Mouse (Mus musculus): ENCODE measurements around the gene Gmfg. TPM values are rescaled to one million over a fixed set of nuclear protein-coding genes. Genes with fewer than 3 reads are reported as not detected.

Gmfg gene
- total RNA-seq, 2 experiments from 2014 or later: 4.2 to 4.3 TPM

DNA sequence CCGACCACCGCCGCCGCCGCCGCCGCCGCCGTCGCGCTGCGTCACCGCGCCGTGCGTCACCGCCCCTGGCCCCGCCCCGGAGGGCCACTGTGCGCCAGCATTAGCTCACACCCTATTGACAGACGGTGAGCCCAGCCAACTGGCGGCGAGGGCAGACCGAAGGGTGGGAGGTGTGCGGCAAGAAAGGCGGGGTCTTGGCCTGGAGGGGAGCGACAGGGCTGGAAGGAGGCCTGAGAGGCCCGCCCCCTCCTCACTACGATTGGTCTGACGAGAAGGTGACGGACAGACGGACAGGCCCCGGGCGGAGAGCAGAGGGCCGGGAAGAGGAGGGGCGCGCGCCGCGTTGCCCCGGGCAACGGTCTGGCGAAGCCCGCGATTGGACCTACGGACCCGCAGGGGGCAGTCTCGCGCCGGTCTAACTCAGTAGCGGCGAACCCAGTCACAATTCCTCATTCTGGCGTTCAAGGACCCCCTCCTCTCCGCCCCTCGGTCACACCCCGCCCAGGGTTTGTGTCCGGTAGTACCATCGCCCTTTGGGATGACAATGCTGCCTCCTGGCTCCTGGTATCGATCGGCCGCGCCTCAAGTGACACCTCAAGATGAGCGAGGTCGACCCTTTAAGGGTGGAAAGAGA, 859 bp upstream of the Gmfg start:
- DNase-seq (ENCODE audit: low spot score in 2 of 2): peak; percentile 100

DNA sequence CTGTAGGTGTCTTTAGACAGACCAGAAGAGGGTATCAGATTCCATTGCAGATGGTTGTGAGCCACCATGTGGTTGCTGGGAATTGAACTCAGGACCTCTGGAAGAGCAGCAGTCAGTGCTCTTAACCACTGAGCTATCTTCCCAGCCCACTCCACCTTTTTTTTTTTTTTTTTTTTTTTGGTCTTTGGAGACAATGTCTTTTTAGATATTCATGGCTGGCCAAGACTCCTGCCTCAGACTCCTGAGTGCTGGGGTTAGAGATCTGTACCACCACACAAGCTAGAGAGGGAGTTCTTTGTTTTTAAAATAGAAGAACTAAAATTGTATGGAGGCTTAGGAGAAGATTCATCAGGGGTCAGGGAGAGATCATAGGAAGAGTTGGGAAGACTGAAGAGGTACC, 717 bp downstream of the Gmfg start:
- DNase-seq (ENCODE audit: low spot score in 2 of 2): no peak

DNA sequence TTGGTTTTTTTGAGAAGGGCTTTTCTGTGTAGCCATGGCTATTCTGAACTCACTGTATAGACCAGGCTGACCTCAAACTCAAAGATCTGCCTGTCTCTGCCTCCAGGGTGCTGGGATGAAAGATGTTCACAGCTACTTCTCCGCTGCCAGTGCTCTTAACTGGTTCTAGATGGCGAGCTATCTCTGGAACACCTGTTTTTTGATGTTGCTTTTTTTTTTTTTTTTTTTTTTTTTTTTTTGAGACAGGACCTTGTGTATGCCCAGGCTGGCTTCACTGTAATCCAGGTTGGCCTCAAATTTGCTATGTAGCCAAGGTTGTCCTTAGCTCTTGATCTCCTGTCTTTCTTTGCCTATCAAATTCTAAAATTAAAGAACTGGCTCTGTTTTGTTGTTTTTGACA, 1.5 kb downstream of the Gmfg start:
- no peak for DNase-seq (ENCODE audit: low spot score in 2 of 2)

DNA sequence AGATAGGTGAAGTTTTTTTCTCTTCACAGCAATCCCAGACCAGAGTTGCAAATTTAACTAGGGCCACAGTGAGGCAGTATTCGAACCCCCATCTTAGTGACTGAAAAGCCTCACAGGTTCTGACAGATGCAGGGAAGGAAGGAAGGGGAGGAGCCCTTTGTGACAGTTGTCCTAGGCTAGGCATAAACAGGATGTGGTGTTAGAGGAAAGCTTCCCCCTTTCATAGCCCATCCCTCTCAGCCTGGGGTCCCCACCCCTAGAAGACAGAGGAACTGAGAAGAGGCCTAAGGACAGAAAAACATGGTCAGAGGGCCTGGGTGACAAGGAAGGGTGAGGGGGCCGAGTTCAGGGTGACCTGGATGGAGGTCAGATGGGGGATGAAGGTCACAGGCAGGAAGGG, 3.5 kb downstream of the Gmfg start:
- no peak for DNase-seq (ENCODE audit: low spot score in 2 of 2)

DNA sequence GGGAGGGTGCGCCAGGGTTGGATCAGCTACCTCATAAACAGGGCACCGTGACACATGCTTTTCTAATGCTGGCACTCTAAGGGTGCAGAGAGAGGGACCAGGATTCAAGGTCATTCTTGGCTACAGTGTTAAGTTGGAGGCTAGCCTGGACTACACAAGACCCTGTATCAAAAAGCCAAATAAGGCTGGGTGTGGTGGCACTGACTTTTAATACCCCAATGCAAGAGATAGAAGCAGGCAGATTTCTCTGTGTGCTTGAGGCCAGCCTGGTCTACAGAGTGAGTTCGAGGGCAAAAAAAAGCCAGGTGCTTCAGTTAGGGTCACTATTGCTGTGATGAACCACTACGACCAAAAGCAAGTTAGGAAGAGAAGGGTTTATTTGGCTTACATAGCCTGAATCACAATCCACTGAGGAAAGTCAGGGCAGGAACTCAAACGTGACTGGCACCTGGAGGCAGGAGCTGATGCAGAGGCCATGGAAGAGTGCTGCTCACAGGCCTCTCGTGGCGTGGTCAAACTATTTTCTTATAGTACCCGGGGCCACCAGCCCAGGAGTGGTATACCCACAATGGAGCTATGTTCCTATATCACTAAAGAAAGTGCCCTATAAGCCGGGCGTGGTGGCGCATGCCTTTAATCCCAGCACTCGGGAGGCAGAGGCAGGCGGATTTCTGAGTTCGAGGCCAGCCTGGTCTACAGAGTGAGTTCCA, 4.7 kb downstream of the Gmfg start:
- no peak for DNase-seq (ENCODE audit: low spot score in 2 of 2)

DNA sequence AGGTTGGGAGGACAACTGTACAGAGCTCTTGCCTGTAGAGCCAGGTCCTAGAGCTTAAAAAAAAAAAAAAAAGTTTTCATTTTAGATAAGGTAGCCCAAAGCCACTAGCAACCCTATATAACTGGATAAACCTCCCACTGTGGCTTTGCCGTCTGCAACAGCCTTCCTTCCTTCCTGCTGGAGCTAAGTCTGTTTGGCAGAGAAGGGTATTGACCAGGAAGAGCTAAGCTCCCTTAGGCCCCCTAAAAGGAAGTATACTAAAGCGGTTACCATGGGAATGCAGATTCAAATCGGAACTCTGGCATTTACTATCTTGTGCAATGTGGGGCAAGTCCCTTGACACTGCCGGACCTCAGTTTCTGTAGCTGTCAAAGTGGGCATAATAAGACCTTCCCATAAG, 5.4 kb downstream of the Gmfg start:
- DNase-seq (ENCODE audit: low spot score in 2 of 2): no peak

DNA sequence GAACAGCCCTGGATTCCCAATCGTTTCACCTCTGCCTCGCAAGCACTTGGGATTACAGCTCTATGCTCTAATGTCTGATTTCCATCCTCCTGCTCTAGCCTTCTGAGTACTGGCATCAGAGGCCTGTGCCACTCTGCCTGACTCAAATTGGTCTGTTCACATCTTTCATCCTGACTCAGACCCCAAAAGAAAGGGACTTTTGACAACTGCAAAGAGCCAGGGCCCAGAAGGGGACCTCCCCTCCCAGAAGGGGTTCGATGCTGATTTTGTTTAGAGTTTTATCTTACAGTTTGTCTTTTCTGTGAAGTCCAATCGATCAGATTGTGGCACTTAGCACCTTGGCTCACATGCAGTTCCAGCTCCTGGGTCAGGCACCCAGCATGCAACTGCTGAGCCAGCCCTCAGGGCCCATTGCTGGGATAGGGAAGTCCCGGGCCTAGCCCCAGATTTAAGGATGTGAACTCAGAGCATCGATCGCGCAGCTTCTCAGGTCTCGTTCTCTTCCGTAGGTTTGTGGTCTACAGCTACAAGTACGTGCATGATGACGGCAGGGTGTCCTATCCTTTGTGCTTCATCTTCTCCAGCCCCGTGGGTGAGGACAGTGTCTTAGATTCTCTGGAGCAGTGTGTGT, 7.2 kb downstream of the Gmfg start:
- no peak for DNase-seq (ENCODE audit: low spot score in 2 of 2)

DNA sequence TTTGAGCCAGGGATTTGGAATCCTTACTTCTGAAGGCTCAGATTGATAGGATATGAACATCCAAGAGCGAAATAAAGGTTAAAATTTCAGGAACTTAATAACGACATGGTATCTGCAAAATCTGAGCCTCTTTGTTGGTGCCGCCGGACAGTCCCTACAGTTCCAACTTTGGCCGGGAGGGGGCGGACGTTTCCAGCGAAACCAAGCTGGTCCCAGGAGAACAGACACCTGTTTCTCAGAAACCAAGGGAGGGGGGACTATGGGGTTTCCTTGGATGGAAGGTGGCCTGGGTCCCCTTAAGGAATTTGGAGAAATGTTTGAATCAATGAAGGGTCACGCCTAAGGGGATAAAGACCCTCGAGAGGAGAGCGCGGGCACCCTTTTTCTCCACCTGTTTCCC, 9.2 kb downstream of the Gmfg start:
- peak; percentile 94 for DNase-seq (ENCODE audit: low spot score in 2 of 2)

DNA sequence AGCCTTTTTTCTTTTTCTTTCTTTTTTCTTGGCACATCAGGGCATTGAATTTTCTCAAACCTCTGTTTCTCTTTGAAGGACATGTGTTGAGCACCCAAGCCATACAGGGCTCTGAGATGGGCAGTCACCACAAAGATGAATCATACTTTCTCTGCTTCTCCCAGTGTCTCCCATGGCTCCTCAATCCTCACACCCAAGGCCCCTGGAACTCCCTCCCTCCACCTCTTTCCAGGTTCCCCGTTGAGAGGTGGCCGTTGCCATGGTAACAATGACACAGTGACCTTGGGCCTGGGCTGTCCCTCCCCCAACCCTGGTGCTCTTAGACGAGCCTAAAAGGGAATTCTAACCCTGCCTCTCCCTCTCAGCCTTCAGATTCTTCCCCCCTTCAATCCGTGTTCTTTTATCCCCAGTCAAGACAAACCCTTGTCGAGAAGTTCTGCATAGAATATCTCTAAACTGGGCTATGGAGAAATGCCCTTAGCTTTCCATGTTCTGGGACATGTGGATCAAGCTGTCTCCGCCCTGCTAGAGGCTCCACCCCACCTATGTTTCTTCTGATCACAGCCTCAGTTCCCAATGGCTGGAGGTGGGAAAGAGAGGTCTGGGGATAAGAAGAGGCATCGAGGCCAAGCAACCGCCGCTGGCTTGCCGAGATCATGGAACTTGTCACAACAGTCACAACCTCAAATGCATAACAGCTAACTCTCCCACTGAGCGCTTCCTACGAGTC, 10.0 kb downstream of the Gmfg start:
- no peak for DNase-seq (ENCODE audit: low spot score in 2 of 2)

DNA sequence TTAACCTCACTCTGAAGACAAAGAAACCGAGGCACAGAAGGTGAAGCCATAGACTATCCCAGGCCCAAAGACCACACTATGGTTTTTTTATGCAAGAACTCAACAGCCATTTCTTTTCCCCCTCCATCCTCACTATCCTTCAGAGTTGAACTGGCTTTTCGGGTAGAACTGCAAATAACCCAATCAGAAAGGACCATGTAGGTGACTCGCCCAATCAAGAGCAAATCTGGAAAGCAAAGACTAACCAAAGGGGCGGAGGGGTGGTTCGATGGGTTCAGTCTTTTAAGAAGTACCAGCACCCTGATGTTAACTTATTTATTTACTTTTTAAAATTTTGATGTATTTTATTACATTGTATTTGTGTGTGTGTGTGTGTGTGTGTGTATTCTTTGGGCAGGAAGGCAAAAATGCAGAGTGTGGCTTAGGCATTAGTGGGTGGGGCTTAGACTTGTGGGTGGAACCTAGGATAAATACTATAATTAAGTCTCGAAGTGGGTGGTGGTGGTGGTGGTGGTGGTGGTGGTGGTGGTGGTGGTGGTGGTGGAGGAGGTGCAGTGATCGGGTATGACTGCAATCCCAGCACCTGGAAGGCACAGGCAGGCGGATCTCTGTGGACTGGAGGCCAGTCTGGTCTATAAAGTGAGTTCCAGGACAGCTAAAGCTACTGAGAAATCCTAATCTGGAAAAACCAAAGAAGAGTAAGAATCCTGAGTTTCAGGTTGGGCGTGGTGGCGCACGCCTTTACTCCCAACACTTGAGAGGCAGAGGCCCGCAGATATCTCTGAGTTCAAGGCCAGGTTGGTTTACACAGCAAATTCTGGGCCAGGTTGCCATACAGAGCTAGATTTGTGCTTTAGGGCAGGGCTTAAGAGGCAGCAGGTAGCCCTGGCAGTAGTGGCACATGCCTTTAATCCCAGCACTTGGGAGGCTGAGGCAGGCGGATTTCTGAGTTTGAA, 10.9 kb downstream of the Gmfg start:
- no peak for DNase-seq (ENCODE audit: low spot score in 2 of 2)

DNA sequence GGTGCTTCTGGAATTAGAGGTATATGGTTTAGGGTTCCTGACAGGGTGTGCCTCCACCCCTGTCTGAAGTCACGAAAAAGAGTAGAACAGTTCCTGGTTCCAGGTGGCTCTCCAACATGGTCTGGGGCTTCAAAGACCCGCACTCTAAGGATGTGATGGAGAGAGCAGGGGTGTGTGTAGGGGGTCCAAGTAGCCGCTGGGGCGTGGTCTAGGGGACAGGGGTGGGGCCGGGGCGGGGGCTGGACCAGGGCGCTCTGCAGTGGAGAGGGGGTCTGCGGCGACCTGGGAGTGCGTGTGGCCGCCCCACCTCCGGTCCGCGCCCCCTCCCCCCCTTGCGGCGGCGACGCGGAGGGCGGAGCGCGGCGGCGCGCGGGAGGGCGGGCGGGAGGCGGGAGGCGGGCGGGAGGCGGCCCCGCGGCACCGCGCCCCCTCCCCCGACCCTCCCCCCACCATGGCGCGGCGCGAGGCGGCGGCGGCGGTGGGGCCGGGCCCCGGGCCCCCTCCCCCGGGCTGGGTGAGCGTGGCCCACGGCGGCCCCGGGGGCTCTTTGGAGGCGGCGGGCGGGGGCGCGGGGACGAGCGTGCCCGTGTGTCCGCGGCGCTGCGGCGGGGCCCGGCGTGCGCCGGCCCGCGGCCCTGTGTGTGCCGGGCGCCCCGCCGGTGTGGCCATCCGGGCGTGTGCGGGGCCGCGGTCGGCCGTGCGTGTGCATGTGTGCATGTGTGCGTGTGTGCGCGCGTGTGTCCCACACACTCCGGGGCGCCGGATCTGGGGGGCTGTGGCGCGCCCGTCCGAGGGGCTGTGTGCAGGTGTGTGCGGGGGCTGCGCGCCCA, 14.5 kb downstream of the Gmfg start, which contains the start of gene Lrfn1:
Lrfn1 (plus strand) TSS at position 450 of the 830 bp plus-strand sequence.
- peak; percentile 23 to 49 for DNase-seq (ENCODE audit: low spot score in 2 of 2)

DNA sequence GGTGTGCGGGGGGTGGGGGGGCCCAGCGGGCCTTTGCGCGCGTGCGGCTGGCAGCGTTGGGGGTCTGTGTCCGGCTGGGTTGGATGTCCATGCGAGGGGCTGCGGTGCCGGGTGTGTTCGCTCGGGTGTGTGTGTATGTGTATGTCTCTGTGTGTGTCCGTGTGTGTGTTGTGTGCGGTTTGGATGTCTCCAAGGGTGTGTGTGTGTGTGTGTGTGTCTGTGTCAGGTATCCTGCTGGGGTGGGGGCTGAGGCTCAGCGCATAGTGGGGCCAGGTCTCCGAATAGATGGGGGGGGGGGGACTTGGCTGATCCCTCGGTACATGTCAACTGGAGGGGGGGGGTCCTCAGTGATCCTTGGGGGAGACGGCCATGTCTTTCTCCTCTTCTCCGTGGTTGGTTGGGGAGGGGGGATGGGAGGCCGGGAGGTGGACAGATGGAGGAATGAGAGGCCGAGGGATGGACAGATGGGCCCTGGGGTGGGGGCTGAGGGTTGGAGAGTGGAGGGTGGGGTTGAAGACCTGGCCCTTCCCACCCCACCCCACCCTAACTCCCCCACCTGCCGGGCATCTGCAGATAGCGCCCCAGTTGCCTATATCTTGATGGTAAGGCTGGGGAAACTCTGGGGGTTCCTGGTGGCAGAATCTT, 15.2 kb downstream of the Gmfg start:
- DNase-seq (ENCODE audit: low spot score in 2 of 2): no peak

DNA sequence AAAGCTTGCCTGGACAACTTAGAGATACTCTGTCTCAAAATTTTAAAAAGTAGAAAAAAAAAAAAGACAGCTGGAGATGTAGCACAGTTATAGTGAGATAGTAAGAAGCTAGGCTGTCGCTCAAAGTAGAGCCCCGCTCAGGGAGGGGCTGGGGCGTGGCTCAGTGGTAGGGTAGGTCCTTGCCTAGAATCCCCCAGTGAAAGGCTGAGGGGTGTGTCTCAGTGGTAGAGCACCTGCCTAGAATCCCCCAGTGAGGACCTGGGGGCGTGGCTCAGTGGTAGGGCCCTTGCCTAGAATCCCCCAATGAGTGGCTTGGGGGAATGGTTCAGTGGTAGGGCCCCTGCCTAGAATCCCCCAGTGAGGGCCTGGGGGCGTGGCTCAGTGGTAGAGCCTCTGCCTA, 23.1 kb downstream of the Gmfg start:
- DNase-seq (ENCODE audit: low spot score in 2 of 2): no peak

DNA sequence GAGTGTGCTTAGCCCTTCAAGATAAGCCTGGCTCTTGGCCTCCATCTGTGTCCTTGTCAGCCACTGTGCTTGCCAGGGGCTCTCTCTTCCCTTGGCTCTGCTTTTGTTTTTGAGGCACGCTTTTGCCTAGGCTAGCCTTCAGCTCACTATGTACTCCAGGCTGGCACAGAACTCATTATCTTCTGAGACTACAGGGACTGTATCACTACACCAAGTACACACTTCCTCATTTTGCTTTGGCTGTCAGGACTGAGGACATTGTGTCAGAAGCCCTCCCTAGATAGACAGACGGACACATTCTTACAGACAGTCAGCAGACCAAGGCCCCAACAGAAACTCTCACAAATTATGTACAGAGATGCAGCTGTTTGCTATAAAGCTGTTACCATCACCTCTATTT, 25.5 kb downstream of the Gmfg start:
- DNase-seq (ENCODE audit: low spot score in 2 of 2): no peak

DNA sequence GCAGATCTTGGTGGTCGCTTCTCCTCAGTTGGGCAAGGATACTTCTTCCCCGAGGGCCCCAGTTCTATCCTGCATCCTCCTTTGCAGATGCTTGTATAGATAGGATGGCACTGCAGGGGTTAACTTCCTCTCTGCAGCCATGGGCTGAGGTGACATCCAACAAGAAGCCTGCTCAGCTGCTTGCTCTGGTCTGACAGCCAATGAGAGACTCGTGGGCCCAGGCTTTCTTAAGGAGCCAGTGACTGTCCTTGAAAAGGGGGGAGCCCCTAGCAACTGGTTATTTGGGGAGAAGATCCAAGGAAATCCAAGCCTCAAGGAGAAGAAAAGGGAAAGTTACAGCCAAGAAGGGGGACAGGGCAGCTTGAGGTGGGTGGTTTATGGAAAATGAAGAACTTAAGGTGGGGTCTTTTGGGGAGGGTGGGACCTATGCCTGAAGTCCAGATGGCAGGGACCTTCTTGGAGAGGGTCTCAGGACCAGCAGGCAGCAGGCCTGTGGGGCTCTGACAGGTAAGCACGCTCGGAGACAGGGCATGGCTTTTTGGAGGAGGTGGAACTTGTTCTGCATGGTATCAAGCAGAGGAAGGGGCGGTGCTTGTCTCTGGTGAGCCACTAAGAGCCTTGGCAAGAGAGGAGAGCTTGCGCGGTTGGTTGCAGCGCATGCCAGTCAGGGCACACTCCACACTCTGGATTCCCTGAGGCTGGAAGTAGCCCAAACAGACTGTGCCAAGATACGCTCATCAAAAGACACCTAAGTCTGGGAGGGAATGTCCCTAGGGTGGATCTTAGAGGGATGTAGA, 27.4 kb downstream of the Gmfg start:
- peak; percentile 78 to 88 for DNase-seq (ENCODE audit: low spot score in 2 of 2)

DNA sequence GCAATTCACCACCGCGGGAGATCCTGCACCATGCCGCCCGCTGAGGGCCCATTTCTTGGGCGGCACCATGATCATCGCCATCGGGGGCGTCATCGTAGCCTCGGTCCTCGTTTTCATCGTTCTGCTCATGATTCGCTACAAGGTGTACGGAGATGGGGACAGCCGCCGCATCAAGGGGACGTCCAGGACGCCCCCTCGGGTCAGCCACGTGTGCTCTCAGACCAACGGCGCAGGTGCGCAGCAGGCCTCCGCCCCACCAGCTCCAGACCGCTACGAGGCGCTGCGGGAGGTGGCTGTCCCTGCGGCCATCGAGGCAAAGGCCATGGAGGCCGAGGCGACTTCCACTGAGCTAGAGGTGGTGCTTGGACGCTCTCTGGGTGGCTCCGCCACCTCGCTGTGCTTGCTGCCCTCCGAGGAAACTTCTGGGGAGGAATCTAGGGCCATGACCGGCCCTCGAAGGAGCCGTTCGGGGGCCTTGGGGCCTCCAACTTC, 29.5 kb downstream of the Gmfg start:
- no peak for DNase-seq (ENCODE audit: low spot score in 2 of 2)

DNA sequence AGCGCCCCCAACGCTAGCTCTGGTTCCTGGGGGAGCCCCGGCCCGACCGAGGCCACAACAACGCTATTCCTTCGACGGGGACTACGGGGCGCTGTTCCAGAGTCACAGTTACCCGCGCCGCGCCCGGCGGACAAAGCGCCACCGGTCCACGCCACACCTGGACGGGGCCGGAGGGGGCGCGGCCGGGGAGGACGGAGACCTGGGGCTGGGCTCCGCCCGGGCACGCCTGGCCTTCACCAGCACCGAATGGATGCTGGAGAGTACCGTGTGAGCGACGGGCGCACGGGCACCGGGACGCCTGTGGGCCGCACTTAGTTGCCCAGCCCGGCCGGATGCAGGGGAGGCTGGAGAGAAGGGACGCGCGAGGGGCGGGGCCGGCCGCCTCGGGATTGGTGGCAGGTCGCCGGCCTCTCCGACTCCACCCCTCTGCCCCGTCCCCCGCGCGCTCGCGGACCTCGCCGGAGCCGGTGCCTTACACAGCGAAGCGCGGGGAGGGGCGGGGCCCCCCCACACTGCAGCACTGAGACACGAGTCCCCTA, 30.0 kb downstream of the Gmfg start:
- peak in 1 of 2 experiments; percentile 39 for DNase-seq (ENCODE audit: low spot score in 2 of 2)

DNA sequence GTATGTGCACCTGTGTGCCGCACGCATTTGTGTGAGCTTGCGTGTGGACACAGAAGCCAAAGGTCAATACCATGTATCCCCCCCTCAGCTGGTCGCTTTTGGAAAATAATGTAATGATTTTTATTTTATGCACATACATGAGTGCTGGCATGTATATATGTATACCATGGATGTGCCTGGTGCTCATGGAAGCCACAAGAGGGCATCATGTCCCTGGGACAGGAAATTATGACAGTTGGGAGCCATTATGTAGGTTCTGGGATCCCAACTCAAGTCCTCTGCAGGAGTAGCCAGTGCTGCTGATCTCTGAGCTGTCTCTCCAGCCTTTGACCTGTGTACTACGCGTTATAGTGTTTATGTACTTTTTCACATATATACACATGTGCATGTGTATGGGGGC, 38.9 kb downstream of the Gmfg start:
- DNase-seq (ENCODE audit: low spot score in 2 of 2): no peak

All from layer of hippocampus, postnatal 10 days (tissue).